28 mouse cellular contexts compared by ENCODE assay signal in the genomic region with DNA sequence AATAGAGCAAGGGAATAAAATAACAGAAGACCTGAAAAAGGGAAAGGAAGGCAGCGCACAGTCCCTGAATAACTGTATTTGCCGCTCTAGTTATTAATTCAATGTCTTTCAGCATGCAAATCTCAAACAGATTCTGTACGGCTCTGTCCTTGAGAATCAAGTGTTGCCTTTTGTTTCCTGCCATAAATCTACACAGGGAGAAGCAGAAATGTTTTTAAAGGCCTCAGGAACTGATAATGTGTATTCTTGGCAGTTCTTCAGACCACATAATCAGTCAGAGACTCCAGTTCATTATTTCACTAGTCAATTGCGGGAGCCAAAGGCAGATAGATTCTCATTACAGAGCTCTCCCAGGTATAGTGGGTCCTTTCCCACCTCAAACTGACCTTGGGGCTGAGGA.
DNase-seq lines count a peak whose midpoint lies in the region; ATAC-seq lines count a peak whose summit lies in the region.
"Had no signal": no experiment of that assay in that cellular context is flagged by ENCODE, and none has a peak within 500 bp of the region (broad histone marks: within the 10 kb centered on the region; RNA-seq: fewer than 3 reads in every experiment).

No protein-coding gene starts in this region.

- no peaks in the 10 kb centered on the region for H3K27me3 ChIP-seq in heart, embryonic 15.5 days
- H3K27me3 ChIP-seq: embryonic facial prominence, embryonic 15.5 days; hindbrain, embryonic 12.5 days; hindbrain, embryonic 15.5 days; intestine, embryonic 15.5 days had no signal

- no peak overlapping the region for H3K4me3 ChIP-seq in heart, embryonic 15.5 days
- H3K4me3 ChIP-seq: embryonic facial prominence, embryonic 15.5 days; gastrocnemius, adult 2 months; heart, embryonic 10.5 days; hindbrain, embryonic 12.5 days; hindbrain, embryonic 15.5 days; intestine, embryonic 15.5 days had no signal

- no peak overlapping the region for H3K4me2 ChIP-seq in heart, embryonic 15.5 days
- H3K4me2 ChIP-seq: embryonic facial prominence, embryonic 15.5 days; hindbrain, embryonic 12.5 days; hindbrain, embryonic 15.5 days; intestine, embryonic 15.5 days had no signal

- H3K9ac ChIP-seq in heart, embryonic 15.5 days = no peak overlapping the region
- H3K9ac ChIP-seq: embryonic facial prominence, embryonic 15.5 days; forebrain, postnatal 0 days; hindbrain, embryonic 12.5 days; hindbrain, embryonic 15.5 days; intestine, embryonic 15.5 days had no signal

- H3K36me3 ChIP-seq in heart, embryonic 15.5 days = no peaks in the 10 kb centered on the region
- H3K36me3 ChIP-seq: embryonic facial prominence, embryonic 15.5 days; heart, embryonic 10.5 days; hindbrain, embryonic 12.5 days; hindbrain, embryonic 15.5 days; intestine, embryonic 15.5 days had no signal

- no peak for DNase-seq in heart, adult 8-10 months (ENCODE audit: low spot score)
- DNase-seq in ovary, adult 18-20 months (ENCODE audit: low spot score) = peak; percentile 5
- DNase-seq in ovary, postnatal 14 days (ENCODE audit: low spot score) = no peak
- no peak for DNase-seq in thymus, postnatal 25 days
- no peak for DNase-seq in gastrocnemius, postnatal 36 days
- DNase-seq: adrenal gland, adult 8-10 months; adrenal gland, postnatal 25 days; cerebellum, adult 18-20 months; cerebellum, adult 9-10 months; cerebellum, postnatal 25 days; embryo, embryonic 11 days; forebrain, postnatal 0 days; gastrocnemius, adult 2 months; gastrocnemius, postnatal 14 days; heart, adult 18-20 months; heart, postnatal 10 days; heart, postnatal 4 days had no signal

- peaks cover 20% of the 10 kb centered on the region for H3K4me1 ChIP-seq in heart, embryonic 15.5 days (replicated peaks)
- H3K4me1 ChIP-seq: embryonic facial prominence, embryonic 15.5 days; heart, embryonic 10.5 days; hindbrain, embryonic 12.5 days; hindbrain, embryonic 15.5 days; intestine, embryonic 15.5 days had no signal

- WGBS in heart, embryonic 15.5 days = 44% methylated on average over 4 of the region's 4 CpGs

- no peak for ATAC-seq in heart, embryonic 15.5 days (replicated peaks; ENCODE audit: insufficient number of reproducible peaks, insufficient read depth, low FRiP score, low read depth)
- ATAC-seq in common myeloid progenitor, adult 5-6 weeks (replicated peaks; ENCODE audit: low read depth, poor library complexity, severe bottlenecking) = peak; percentile 87
- ATAC-seq in megakaryocyte-erythroid progenitor cell, adult 5-6 weeks (replicated peaks; ENCODE audit: low FRiP score, low TSS enrichment, poor library complexity, severe bottlenecking) = 0 out of 2 replicates have a peak, but pooled peaks have one; percentile 44
- ATAC-seq: activated CD4-positive, CD25-positive, alpha-beta regulatory T cell, adult 4 months; CD4-positive, CD25-positive, alpha-beta regulatory T cell, adult 4 months; forebrain, embryonic 14.5 days; forebrain, postnatal 0 days; intestine, embryonic 15.5 days had no signal

- 0 out of 2 replicates have a peak overlapping the region, but pooled peaks have one; percentile 3 for H3K27ac ChIP-seq in heart, embryonic 15.5 days
- H3K27ac ChIP-seq: embryonic facial prominence, embryonic 15.5 days; gastrocnemius, adult 2 months; heart, embryonic 10.5 days; hindbrain, embryonic 12.5 days; hindbrain, embryonic 15.5 days; intestine, embryonic 15.5 days had no signal

- intact Hi-C loops in gastrocnemius, postnatal 36 days (cut with DNase I) = no loop called here

- no peaks in the 10 kb centered on the region for H3K9me3 ChIP-seq in heart, embryonic 15.5 days (replicated peaks)
- H3K9me3 ChIP-seq: embryonic facial prominence, embryonic 15.5 days; heart, embryonic 10.5 days; hindbrain, embryonic 12.5 days; hindbrain, embryonic 15.5 days; intestine, embryonic 15.5 days had no signal
